Mouse (Mus musculus): Measurements from ENCODE around the gene Slc22a21.

DNA sequence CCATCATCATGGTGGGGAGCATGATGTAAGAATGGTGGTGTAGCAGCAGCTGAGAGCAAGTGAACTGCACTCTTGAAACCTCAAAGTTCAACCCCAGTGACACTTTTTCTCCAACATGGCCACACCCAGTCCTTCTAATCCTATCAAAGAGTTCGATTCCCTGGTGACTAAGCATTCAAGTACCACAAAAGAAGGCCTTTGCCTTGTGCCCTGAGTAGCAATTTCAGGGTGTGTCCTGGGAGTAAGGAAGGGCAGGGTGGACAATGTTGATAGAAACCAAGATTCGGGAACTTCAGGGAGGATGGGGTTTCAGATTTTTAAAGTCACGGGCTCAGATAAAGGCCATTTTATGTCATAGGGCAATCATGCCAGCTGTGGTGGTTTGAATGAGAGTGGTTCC, 50.4 kb downstream of the Slc22a21 start:
- TF ChIP-seq EP300 (optimal IDR thresholded peaks at IDR 0.05) (no peak), CTCF (IDR thresholded peaks at IDR 0.05; ENCODE audit: low read depth) (no peak)

Measured in stomach, postnatal 0 days (tissue).